Mouse (Mus musculus): ENCODE results near the gene Ptx4.

The Ptx4 gene

GRCm38 (mm10) chr17:25120406-25120805 lies at the start of gene Ptx4:
Gene Ptx4 (plus strand): TSS chr17:25120760.
- DNase-seq (ENCODE audit: low spot score in 2 of 2), result no peak

DNA sequence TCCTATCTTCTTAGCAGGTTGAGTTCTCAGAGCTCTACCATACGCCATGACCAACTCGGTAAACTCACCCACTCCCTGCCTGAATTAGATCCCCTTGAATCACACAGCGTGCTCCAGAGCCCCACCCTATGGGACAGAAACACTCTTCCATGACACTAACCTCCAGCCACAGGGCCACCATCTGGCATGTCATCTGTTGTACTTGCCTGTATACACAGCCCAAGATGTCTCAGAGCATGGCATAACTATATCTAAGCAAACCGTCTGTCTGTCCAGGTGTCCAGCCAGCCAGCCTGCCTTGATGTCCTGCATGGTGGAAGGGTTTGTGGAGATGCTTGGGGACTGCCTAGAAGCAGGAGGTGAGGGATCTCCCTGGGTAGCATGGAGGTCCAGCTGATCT lies 43.7 kb upstream of the Ptx4 start:
- peak in 1 of 2 experiments; percentile 32 for DNase-seq (ENCODE audit: low spot score in 2 of 2)

DNA sequence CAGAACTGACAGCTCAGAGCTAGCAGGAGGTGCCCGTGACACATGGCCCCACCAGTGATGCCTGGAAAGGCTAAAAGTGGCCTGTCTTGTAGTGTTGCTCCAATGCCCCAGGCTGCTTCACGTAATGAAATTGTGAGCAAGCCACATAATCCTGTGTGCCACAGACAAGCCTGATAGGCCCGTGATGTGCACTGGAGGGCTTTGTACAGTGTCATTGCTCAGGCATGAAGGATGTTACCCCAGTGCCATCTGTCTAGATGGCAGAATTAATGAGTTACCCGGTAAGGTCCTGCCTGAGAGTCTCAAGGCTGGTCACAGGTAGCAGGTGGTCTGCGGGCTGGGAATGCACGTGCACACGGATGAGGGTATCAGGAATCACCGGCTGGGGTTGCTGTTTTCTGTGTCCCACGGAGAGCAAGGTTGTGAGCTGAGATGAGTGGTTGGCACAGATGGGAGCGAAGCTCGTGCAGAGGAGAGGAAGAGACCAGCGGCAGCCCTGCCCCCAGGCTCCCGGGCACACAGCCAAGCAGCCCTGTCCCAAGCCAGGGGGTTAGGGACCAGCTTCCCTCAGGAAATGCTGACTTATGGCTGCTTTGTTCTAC lies 42.7 kb upstream of the Ptx4 start:
- peak; percentile 41 to 43 for DNase-seq (ENCODE audit: low spot score in 2 of 2)

DNA sequence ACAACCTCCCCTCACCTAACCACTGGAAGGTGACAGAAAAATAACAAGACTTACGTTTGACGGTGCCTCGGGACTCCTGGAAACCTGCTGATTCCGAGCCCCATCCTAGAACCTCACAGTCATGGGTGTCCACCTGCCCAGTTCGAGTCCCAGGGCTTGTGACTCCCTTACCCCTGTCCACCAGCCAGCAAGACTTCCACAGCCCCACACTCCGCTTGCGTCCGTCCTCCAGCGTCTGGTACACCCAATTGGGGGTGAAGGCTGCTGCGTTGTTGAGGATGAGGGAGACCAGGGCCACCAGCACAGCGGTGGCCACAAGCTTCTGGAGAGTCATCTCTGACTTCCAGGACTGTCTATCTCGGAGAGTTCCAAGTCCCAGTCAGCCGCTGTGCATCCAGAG lies 40.4 kb upstream of the Ptx4 start:
- no peak for DNase-seq (ENCODE audit: low spot score in 2 of 2)

GRCm38 (mm10) chr17:25080960-25081381 lies 39.6 kb upstream of the Ptx4 start:
- no peak for DNase-seq (ENCODE audit: low spot score in 2 of 2)

GRCm38 (mm10) chr17:25082081-25082847 lies 38.3 kb upstream of the Ptx4 start:
- peak in 1 of 2 experiments; percentile 27 for DNase-seq (ENCODE audit: low spot score in 2 of 2)

DNA sequence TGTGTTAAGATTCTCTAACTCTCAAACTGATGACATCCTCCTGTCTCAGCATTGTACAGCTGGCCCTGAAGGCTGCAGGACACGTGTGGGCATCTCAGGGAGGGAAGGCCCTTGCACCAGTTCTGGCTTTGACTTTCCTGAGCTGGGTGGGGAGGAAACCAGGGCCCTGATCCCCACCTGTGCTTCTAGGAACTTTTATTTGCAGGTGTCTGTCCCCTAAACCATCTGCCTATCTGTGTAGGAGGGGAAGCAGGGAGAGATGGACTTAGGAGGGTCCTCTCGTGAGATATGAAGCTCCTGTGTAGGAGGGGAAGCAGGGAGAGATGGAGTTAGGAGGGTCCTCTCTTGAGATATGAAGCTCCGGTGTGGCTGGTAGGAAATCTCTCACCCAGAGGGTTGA lies 37.7 kb upstream of the Ptx4 start:
- DNase-seq (ENCODE audit: low spot score in 2 of 2), result no peak

- no peak for DNase-seq (ENCODE audit: low spot score in 2 of 2)
These were observed 37.1 kb upstream of the Ptx4 start, which contains the start of gene Tmem204 for GRCm38 (mm10) chr17:25083444-25083931. Gene Tmem204 (minus strand): TSS chr17:25083591.

DNA sequence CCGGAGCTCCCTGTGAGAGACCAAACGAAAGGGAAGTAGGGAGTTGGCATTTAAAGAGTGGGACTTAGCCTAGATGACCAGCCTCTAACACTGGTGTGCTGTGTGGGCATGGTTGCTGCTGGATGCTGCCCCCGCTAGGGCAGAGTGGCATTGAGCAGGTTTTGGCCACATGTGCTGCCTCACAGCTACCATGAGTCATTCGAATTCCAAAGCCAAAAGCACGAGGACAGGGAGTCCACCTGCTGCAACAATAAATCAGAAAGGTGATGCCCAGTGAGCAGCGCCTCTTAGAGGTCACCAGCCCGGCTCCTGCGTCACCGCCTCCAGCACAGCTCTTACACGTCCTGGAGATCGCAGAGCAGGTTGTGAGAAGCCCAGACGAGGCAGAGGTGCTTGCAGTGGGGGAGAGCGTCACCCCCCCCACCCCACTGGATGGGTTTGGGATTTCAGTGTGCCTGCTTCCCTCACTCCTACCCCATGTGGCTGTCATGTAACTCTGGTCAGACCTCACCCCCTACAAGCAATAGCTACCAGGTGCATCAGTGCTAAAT lies 35.6 kb upstream of the Ptx4 start:
- DNase-seq (ENCODE audit: low spot score in 2 of 2), result no peak

GRCm38 (mm10) chr17:25086724-25087123 lies 33.8 kb upstream of the Ptx4 start:
- DNase-seq (ENCODE audit: low spot score in 2 of 2), result no peak

DNA sequence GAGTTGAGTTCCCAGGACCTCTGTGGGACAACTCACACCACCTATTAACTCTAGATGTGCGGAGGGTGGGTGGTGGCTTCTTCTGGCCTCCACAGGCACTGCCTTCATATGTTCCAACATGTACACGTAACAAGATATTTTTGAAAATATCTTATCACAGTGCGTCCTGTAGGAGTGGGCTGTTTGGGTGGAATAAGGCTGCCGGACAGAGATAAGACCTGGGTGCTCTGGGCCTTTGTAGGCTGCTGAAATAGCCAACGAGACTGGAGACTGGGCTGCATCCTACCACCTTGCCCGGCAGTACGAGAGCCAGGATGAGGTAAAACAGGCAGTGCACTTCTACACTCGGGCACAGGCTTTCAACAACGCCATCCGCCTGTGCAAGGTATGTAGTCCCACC lies 31.4 kb upstream of the Ptx4 start:
- no peak for DNase-seq (ENCODE audit: low spot score in 2 of 2)

GRCm38 (mm10) chr17:25090450-25090849 lies 30.1 kb upstream of the Ptx4 start:
- DNase-seq (ENCODE audit: low spot score in 2 of 2), result no peak

DNA sequence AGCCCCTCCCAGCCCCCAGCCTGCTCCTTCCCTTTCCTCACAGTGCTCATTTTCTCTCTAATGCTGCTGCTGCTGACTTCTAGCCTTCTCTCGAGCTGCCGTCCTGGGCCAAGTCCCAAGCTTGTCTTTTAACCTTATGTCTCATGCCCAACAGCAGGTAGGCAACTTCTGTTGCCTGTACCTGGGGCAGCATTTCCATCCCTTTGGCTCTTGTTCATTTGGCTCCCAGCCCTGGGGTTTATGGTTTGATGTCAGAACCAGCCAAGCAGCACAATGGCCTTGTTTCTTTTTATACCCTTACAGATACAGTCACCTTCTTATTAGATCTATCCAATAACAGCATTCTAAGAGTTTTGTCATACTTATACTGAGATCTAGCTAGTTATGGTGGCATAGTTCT lies 24.3 kb upstream of the Ptx4 start:
- DNase-seq (ENCODE audit: low spot score in 2 of 2), result no peak

- DNase-seq (ENCODE audit: low spot score in 2 of 2), result no peak
These were observed 20.5 kb upstream of the Ptx4 start for GRCm38 (mm10) chr17:25100052-25100451.

GRCm38 (mm10) chr17:25101338-25101737 lies 19.2 kb upstream of the Ptx4 start:
- DNase-seq (ENCODE audit: low spot score in 2 of 2), result no peak

- DNase-seq (ENCODE audit: low spot score in 2 of 2), result no peak
These were observed 12.8 kb upstream of the Ptx4 start for GRCm38 (mm10) chr17:25107786-25108185.

GRCm38 (mm10) chr17:25109578-25109977 lies 11.0 kb upstream of the Ptx4 start:
- DNase-seq (ENCODE audit: low spot score in 2 of 2), result no peak

DNA sequence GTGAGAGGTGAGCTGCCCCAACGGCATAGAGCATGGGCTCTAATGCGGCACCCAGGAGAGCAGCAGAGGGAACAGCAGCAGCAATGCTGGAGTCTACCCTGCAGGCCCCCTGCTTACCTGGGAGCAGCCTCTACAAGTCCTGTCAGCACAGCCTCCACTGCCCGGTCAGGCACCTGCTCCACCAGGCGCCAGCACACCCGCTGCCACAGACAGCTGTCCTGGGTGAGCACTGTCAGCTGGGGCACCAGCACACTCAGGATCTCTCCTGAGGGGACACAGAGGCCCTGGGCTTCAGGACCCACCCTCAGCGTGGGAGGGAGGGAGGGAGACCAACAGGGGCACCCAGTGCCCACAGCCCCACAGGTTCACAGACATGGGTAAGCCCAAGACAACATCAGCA lies 10.0 kb upstream of the Ptx4 start:
- no peak for DNase-seq (ENCODE audit: low spot score in 2 of 2)

DNA sequence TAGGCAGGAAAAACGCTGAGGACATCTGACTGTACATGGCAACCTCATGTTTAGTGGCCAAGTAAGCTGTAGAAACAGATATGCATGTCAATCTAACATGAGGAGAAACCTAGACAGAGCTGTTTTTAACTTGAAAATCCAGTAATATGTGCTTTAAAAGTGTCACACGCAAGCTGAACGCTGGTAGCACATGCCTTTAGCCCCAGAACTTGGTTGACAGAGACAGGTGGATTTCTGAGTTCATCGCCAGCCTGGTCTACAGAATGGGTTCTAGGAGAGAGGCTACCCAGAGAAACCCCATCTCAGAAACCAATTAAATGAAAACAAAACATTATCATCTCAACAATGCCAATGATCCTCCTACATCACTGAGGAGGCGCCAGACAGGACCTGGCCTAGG lies 9.3 kb upstream of the Ptx4 start:
- no peak for DNase-seq (ENCODE audit: low spot score in 2 of 2)

DNA sequence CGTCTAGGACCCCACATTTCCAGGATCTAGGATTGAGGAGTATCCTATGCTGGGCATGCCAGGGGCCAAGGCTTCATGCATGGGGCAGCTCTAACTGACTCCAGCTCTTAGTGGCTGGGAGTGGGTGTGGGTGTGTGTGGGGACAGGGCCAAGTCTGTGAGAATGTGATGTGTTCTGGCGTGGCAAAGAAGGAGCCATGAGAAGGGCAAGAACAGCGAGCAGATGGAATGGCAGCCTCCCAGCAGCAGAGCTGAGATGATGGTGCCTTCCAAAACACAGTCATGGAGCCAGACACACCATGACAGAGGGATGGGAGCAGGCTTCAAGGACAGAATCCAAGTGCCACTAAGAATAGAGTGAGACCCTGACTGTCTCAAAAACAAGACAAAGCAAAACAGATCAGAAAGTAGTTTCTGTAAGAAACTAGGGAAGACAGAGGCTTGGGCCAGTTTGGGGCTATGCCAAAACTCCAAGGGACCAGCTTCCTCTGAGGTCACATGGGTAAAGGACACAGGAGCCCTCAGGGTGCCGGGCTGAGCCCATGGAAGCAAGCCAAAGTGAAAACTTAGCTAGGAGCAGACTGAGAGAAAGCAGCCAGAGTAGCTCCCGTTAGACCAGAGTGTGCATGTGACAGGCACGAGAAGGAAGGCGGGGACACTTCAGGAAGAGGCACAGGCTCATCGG lies 8.7 kb upstream of the Ptx4 start:
- DNase-seq (ENCODE audit: low spot score in 2 of 2), result peak; percentile 17 to 25

GRCm38 (mm10) chr17:25112423-25112810 lies 8.1 kb upstream of the Ptx4 start:
- no peak for DNase-seq (ENCODE audit: low spot score in 2 of 2)

- no peak for DNase-seq (ENCODE audit: low spot score in 2 of 2)
These were observed 5.5 kb upstream of the Ptx4 start for GRCm38 (mm10) chr17:25114908-25115645.
